Mouse (Mus musculus): Measurements from ENCODE around the gene Dhtkd1.

- TF ChIP-seq CTCF (conservative IDR thresholded peaks at IDR 0.05; ENCODE audit: insufficient read depth, insufficient read length, low read depth, low read length) (no peak), POLR2A (IDR thresholded peaks at IDR 0.05; ENCODE audit: low read depth, low read length) (no peak)
Measured at GRCm38 (mm10) chr2:5934936-5935335, 7.7 kb downstream of the Dhtkd1 start.

Measured in kidney, adult 2 months (tissue).